Mouse (Mus musculus) B cell, adult 67 days (primary cell): ENCODE data around the gene Csf1. TPM values are rescaled to one million over a fixed set of nuclear protein-coding genes. Genes with fewer than 3 reads are reported as not detected.

Experiments used
- total RNA-seq, 2 experiments: library from RNA; stranded (reverse); gene quantifications; 4 replicates each; pipeline ENCODE4 v1.2.4; 2023

Csf1 gene
- 10 to 100 TPM in 1 of 2 experiments, 1 to 10 TPM in 1; 5.9 to 10.6 TPM for total RNA-seq

GRCm38 (mm10) chr3:107759929-107760581, at the start of gene Csf1:
Gene Csf1 (minus strand): TSS chr3:107760469.

GRCm38 (mm10) chr3:107695948-107696881, 64.1 kb downstream of the Csf1 start, which contains the start of gene Ahcyl1:
Gene Ahcyl1 (minus strand): TSS chr3:107696560.

Other genes starting within 250 kb of the Csf1 start
- gene Slc6a17, start 242.5 kb downstream of the Csf1 start, total RNA-seq, result not detected
- gene Ubl4b, start 205.4 kb downstream of the Csf1 start, total RNA-seq, result not detected
- gene Alx3, start 165.4 kb downstream of the Csf1 start, total RNA-seq, result not detected
- not detected for gene Gm10961, start 129.1 kb downstream of the Csf1 start, total RNA-seq
- gene Strip1, start 128.8 kb downstream of the Csf1 start, total RNA-seq, result 10 to 100 TPM; 56.6 to 59.2 TPM
- 10 to 100 TPM; 81.9 to 85.4 TPM for gene Ahcyl1, start 63.9 kb downstream of the Csf1 start, total RNA-seq
- not detected for gene Eps8l3, start 116.8 kb upstream of the Csf1 start, total RNA-seq
- not detected for gene Gstm5, start 135.4 kb upstream of the Csf1 start, total RNA-seq
- 1 to 10 TPM; 3.5 to 4.6 TPM for gene Gstm7, start 171.3 kb upstream of the Csf1 start, total RNA-seq
- not detected for gene Gstm6, start 183.3 kb upstream of the Csf1 start, total RNA-seq
- gene Gstm3, start 208.8 kb upstream of the Csf1 start, total RNA-seq, result not detected
- not detected for gene Gstm2, start 226.0 kb upstream of the Csf1 start, total RNA-seq